16 mouse cellular contexts compared by ENCODE assay signal in the genomic region with DNA sequence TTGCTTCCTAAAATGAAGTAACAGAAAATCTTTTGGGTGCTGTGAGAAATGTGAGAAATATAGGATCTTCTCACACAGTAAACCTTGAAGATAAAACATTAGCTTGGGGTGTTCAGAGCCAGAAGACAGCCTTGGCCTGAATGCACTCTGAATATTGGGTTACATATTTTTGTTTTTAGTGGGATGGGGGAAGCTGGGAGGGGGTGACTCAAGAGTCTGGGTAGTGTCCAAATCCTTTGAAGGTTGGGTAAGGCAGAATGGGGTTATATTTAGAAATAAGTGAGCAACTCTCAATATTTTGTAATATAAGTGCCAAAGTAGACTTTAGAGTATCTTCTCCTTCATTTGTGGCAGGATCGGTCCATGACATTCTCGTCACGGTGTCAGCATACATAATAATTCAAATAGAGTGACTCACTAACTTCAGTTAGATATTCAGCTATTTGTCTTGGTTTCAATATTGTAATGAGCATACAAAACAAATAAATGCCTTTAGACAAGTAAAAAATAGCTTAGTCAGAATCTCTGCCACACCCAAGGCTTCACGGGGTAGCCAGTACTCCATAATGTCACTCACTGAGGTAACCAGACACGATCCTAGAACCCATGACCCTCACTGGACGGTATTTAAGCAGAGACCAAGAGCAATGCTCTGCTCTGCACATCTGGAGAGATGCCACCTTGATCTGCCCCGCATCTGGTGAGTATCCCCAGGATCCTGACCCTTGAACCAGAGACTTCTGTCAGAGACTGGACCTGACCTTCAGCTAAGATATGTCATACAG.
A peak's percentile ranks its signal among the peaks of the same experiment; 100 is the strongest.
DNase-seq lines count a peak whose midpoint lies in the region; ATAC-seq and TF ChIP-seq lines count a peak whose summit lies in the region.
"Had no signal": no experiment of that assay in that cellular context is flagged by ENCODE, and none has a peak within 500 bp of the region (broad histone marks: within the 10 kb centered on the region; RNA-seq: fewer than 3 reads in every experiment).

No protein-coding gene starts in this region.

- H3K4me3 ChIP-seq in liver, postnatal 0 days (ENCODE audit: low read depth, low read length): no peak overlapping the region
- no peak overlapping the region for H3K4me3 ChIP-seq in cerebellum, adult 2 months (replicated peaks; ENCODE audit: insufficient read depth, low read depth, low read length)
- H3K4me3 ChIP-seq: forebrain, embryonic 13.5 days; gastrocnemius, adult 2 months; stomach, embryonic 15.5 days had no signal

- no peak for TF ChIP-seq EP300 in liver, postnatal 0 days (IDR thresholded peaks at IDR 0.05; ENCODE audit: low read depth)

- no peak for TF ChIP-seq POLR2A in cerebellum, adult 2 months (IDR thresholded peaks at IDR 0.05; ENCODE audit: borderline replicate concordance, insufficient read depth, low read length)

- H3K27ac ChIP-seq in liver, postnatal 0 days (ENCODE audit: low read depth): 0 out of 2 replicates have a peak overlapping the region, but pooled peaks have one; percentile 5
- no peak overlapping the region for H3K27ac ChIP-seq in cerebellum, adult 2 months (ENCODE audit: insufficient read depth, low read length)
- H3K27ac ChIP-seq: forebrain, embryonic 13.5 days; gastrocnemius, adult 2 months; hindbrain, postnatal 0 days; stomach, embryonic 15.5 days had no signal

- no peak for TF ChIP-seq CTCF in liver, postnatal 0 days (IDR thresholded peaks at IDR 0.05; ENCODE audit: low read depth)
- no peak for TF ChIP-seq CTCF in cerebellum, adult 2 months (IDR thresholded peaks at IDR 0.05; ENCODE audit: borderline replicate concordance, insufficient read depth, low read depth, low read length)

- no peak overlapping the region for H3K9ac ChIP-seq in liver, postnatal 0 days (replicated peaks)
- H3K9ac ChIP-seq: forebrain, embryonic 13.5 days; stomach, embryonic 15.5 days had no signal

- ATAC-seq in erythroid progenitor cell, adult 5-6 weeks (replicated peaks; ENCODE audit: low FRiP score, poor library complexity, severe bottlenecking): peak; percentile 64
- no peak for ATAC-seq in liver, postnatal 0 days
- ATAC-seq in cerebellum, adult (ENCODE audit: insufficient number of reproducible peaks, low FRiP score, low TSS enrichment): no peak
- ATAC-seq: forebrain, embryonic 13.5 days; hindbrain, postnatal 0 days had no signal

- WGBS in liver, postnatal 0 days (ENCODE audit: insufficient replicate concordance): 76% methylated on average over 7 of the region's 7 CpGs
- WGBS in cerebellum, adult 2 months: 89% methylated on average over 7 of the region's 7 CpGs

- DNase-seq in adrenal gland, postnatal 10 days: peak; percentile 52
- no peak for DNase-seq in adrenal gland, postnatal 4 days (ENCODE audit: low spot score in 2 of 2)
- DNase-seq in NIH3T3 (ENCODE audit: low read depth): peak; percentile 51
- DNase-seq in liver, postnatal 0 days: no peak
- no peak for DNase-seq in thymus, postnatal 4 days
- DNase-seq in cerebellum, adult 2 months: no peak
- DNase-seq: cerebellum, postnatal 36 days; gastrocnemius, adult 2 months; kidney, adult 9 months; lung, adult 2 months had no signal

- peaks cover 27% of the 10 kb centered on the region for H3K4me1 ChIP-seq in liver, postnatal 0 days (ENCODE audit: insufficient read depth)
- H3K4me1 ChIP-seq in cerebellum, adult 2 months (ENCODE audit: control insufficient read depth, insufficient read depth, low read length): no peaks in the 10 kb centered on the region
- H3K4me1 ChIP-seq: stomach, embryonic 15.5 days had no signal

- no peaks in the 10 kb centered on the region for H3K36me3 ChIP-seq in liver, postnatal 0 days (replicated peaks; ENCODE audit: insufficient read depth, low read length)
- H3K36me3 ChIP-seq: stomach, embryonic 15.5 days had no signal

- no peaks in the 10 kb centered on the region for H3K9me3 ChIP-seq in liver, postnatal 0 days (ENCODE audit: low read length)
- H3K9me3 ChIP-seq: forebrain, embryonic 13.5 days; stomach, embryonic 15.5 days had no signal

- H3K27me3 ChIP-seq in liver, postnatal 0 days (ENCODE audit: insufficient read depth, low read length): no peaks in the 10 kb centered on the region
- H3K27me3 ChIP-seq in cerebellum, adult 2 months (ENCODE audit: control insufficient read depth, insufficient read depth, low read length): no peaks in the 10 kb centered on the region
- H3K27me3 ChIP-seq: forebrain, embryonic 13.5 days; stomach, embryonic 15.5 days had no signal

- H3K4me2 ChIP-seq in liver, postnatal 0 days (ENCODE audit: low read depth, low read length): peak overlapping the region; percentile 23; the same call in 1 of the 2 replicates
- H3K4me2 ChIP-seq: forebrain, embryonic 13.5 days; midbrain, embryonic 11.5 days; stomach, embryonic 15.5 days had no signal

Comparison
In these comparisons a context has a peak if more than half of its experiments do, and no peak if none do; other contexts are left out.
1. DNase-seq: peak in adrenal gland, postnatal 10 days (single experiment) and NIH3T3 (single experiment); none in adrenal gland, postnatal 4 days (0 of 2), liver, postnatal 0 days (single experiment), thymus, postnatal 4 days (single experiment) and cerebellum, adult 2 months (0 of 2).